Mouse (Mus musculus): ENCODE data around the gene Hand2.

GRCm38 (mm10) chr8:57348866-57349520 is 28.2 kb downstream of the Hand2 start:
- TF ChIP-seq CTCF (conservative IDR thresholded peaks at IDR 0.05; ENCODE audit: low read length) = no peak
- no peak for TF ChIP-seq NANOG (IDR thresholded peaks at IDR 0.05; ENCODE audit: borderline replicate concordance, low read length)

All from E14TG2a.4 (cell line).